Comparison of ENCODE assay signal across 26 mouse cellular contexts in genomic region chr6:134123474-134123873, GRCm38 (mm10).
DNase-seq lines count a peak whose midpoint lies in the region; ATAC-seq and TF ChIP-seq lines count a peak whose summit lies in the region.
"Had no signal": no experiment of that assay in that cellular context is flagged by ENCODE, and none has a peak within 500 bp of the region (broad histone marks: within the 10 kb centered on the region; RNA-seq: fewer than 3 reads in every experiment).

No protein-coding gene starts in this region.

- DNase-seq in lung, postnatal 0 days (ENCODE audit: low spot score): peak; percentile 70
- DNase-seq in lung, postnatal 4 days: no peak
- peak; percentile 40 for DNase-seq in lung, postnatal 36 days
- no peak for DNase-seq in lung, adult 2 months
- peak; percentile 56 for DNase-seq in induced T-regulatory cell, adult 2 months (ENCODE audit: low read depth)
- peak; percentile 33 for DNase-seq in stomach, postnatal 0 days (ENCODE audit: low spot score)
- no peak for DNase-seq in neural tube, embryonic 10.5 days (ENCODE audit: extremely low spot score, low spot score)
- no peak for DNase-seq in cerebellum, adult 18-20 months
- DNase-seq: adrenal gland, adult 8-10 months; adrenal gland, postnatal 14 days; adrenal gland, postnatal 36 days; cerebellum, adult 11-12 months; cerebellum, adult 8-10 months; cerebellum, adult 9-11 months; cerebellum, postnatal 14 days; cerebellum, postnatal 36 days; embryo, embryonic 11 days had no signal

- H3K27ac ChIP-seq in lung, postnatal 0 days (ENCODE audit: low read length): no peak overlapping the region
- H3K27ac ChIP-seq in stomach, postnatal 0 days (replicated peaks): no peak overlapping the region
- H3K27ac ChIP-seq: embryonic facial prominence, embryonic 13.5 days; embryonic facial prominence, embryonic 15.5 days; forebrain, embryonic 10.5 days; forebrain, embryonic 12.5 days had no signal

- peak; percentile 88 for TF ChIP-seq EP300 in lung, postnatal 0 days (IDR thresholded peaks at IDR 0.05)
- TF ChIP-seq EP300 in stomach, postnatal 0 days (optimal IDR thresholded peaks at IDR 0.05): no peak

- no peaks in the 10 kb centered on the region for H3K9me3 ChIP-seq in lung, postnatal 0 days (ENCODE audit: low read length)
- no peaks in the 10 kb centered on the region for H3K9me3 ChIP-seq in stomach, postnatal 0 days (ENCODE audit: control insufficient read depth, low read length)
- H3K9me3 ChIP-seq: embryonic facial prominence, embryonic 13.5 days; embryonic facial prominence, embryonic 15.5 days; forebrain, embryonic 10.5 days; forebrain, embryonic 12.5 days; G1E had no signal

- no peak overlapping the region for H3K4me3 ChIP-seq in lung, postnatal 0 days (ENCODE audit: low read depth, low read length)
- H3K4me3 ChIP-seq in lung, adult 2 months (replicated peaks; ENCODE audit: extremely low read depth, low read depth, low read length): no peak overlapping the region
- no peak overlapping the region for H3K4me3 ChIP-seq in stomach, postnatal 0 days (ENCODE audit: low read depth, low read length)
- H3K4me3 ChIP-seq: embryonic facial prominence, embryonic 13.5 days; embryonic facial prominence, embryonic 15.5 days; erythroblast, embryonic 14.5 days; forebrain, embryonic 10.5 days; forebrain, embryonic 12.5 days had no signal

- no peaks in the 10 kb centered on the region for H3K27me3 ChIP-seq in lung, postnatal 0 days (replicated peaks; ENCODE audit: insufficient read depth, low read length)
- no peaks in the 10 kb centered on the region for H3K27me3 ChIP-seq in stomach, postnatal 0 days (ENCODE audit: control insufficient read depth, insufficient read depth, low read length)
- H3K27me3 ChIP-seq: embryonic facial prominence, embryonic 13.5 days; embryonic facial prominence, embryonic 15.5 days; forebrain, embryonic 12.5 days; Patski had no signal

- no peaks in the 10 kb centered on the region for H3K36me3 ChIP-seq in lung, postnatal 0 days (ENCODE audit: insufficient read depth, low read length)
- H3K36me3 ChIP-seq in stomach, postnatal 0 days (ENCODE audit: control insufficient read depth, insufficient read depth, low read length): no peaks in the 10 kb centered on the region
- H3K36me3 ChIP-seq: embryonic facial prominence, embryonic 13.5 days; embryonic facial prominence, embryonic 15.5 days; forebrain, embryonic 12.5 days had no signal

- no peak overlapping the region for H3K9ac ChIP-seq in lung, postnatal 0 days (replicated peaks; ENCODE audit: low read depth)
- no peak overlapping the region for H3K9ac ChIP-seq in stomach, postnatal 0 days (ENCODE audit: low read length)
- H3K9ac ChIP-seq: embryonic facial prominence, embryonic 13.5 days; embryonic facial prominence, embryonic 15.5 days; forebrain, embryonic 12.5 days had no signal

- no peak for TF ChIP-seq CTCF in lung, postnatal 0 days (IDR thresholded peaks at IDR 0.05)
- no peak for TF ChIP-seq CTCF in lung, adult 2 months (IDR thresholded peaks at IDR 0.05; ENCODE audit: insufficient read depth, low read length)
- TF ChIP-seq CTCF in stomach, postnatal 0 days (IDR thresholded peaks at IDR 0.05; ENCODE audit: low read depth): no peak

- no peak for TF ChIP-seq POLR2A in lung, adult 2 months (IDR thresholded peaks at IDR 0.05; ENCODE audit: borderline replicate concordance, extremely low read depth, low read depth, low read length)

- peaks cover 3% of the 10 kb centered on the region for H3K4me1 ChIP-seq in lung, postnatal 0 days (ENCODE audit: insufficient read depth, low read depth, low read length)
- H3K4me1 ChIP-seq in lung, adult 2 months (ENCODE audit: control insufficient read depth, insufficient read depth, low read length): peaks cover 17% of the 10 kb centered on the region
- H3K4me1 ChIP-seq in stomach, postnatal 0 days (replicated peaks; ENCODE audit: control insufficient read depth, insufficient read depth): peaks cover 5% of the 10 kb centered on the region; the same call in 1 of the 2 replicates

- 52% methylated on average over 7 of the region's 7 CpGs for WGBS in lung, postnatal 0 days
- 59% methylated on average over 7 of the region's 7 CpGs for WGBS in lung, adult 2 months
- WGBS in stomach, postnatal 0 days: 59% methylated on average over 7 of the region's 7 CpGs

- no peak overlapping the region for H3K4me2 ChIP-seq in lung, postnatal 0 days (replicated peaks; ENCODE audit: low read depth, low read length)
- no peak overlapping the region for H3K4me2 ChIP-seq in stomach, postnatal 0 days (replicated peaks; ENCODE audit: low read depth)
- H3K4me2 ChIP-seq: embryonic facial prominence, embryonic 13.5 days; embryonic facial prominence, embryonic 15.5 days; forebrain, embryonic 12.5 days had no signal

- ATAC-seq in lung, postnatal 0 days: peak; percentile 78
- ATAC-seq in stomach, postnatal 0 days (ENCODE audit: low FRiP score, low TSS enrichment): no peak
- ATAC-seq: forebrain, embryonic 14.5 days; forebrain, embryonic 16.5 days; Patski had no signal

Comparison
In these comparisons a context has a peak if more than half of its experiments do, and no peak if none do; other contexts are left out.
1. DNase-seq: peak in lung, postnatal 0 days (single experiment), lung, postnatal 36 days (single experiment), induced T-regulatory cell, adult 2 months (single experiment) and stomach, postnatal 0 days (single experiment); none in lung, postnatal 4 days (0 of 2), lung, adult 2 months (single experiment), neural tube, embryonic 10.5 days (single experiment) and cerebellum, adult 18-20 months (0 of 2).